Mouse (Mus musculus): ENCODE data around the gene BC005537.

Gene BC005537

GRCm38 (mm10) chr13:24841702-24842101, 40.2 kb downstream of the BC005537 start:
- DNase-seq (ENCODE audit: low read depth in 2 of 2, low spot score in 2 of 2): no peak

- peak in 1 of 2 experiments; percentile 5 for DNase-seq (ENCODE audit: low read depth in 2 of 2, low spot score in 2 of 2)
These were observed 43.8 kb downstream of the BC005537 start, which contains the start of gene D130043K22Rik for GRCm38 (mm10) chr13:24844983-24845955. Gene D130043K22Rik (plus strand): TSS chr13:24845135.

- no peak for DNase-seq (ENCODE audit: low read depth in 2 of 2, low spot score in 2 of 2)
These were observed 47.9 kb downstream of the BC005537 start for GRCm38 (mm10) chr13:24849318-24849717.

GRCm38 (mm10) chr13:24851989-24852388, 50.5 kb downstream of the BC005537 start:
- DNase-seq (ENCODE audit: low read depth in 2 of 2, low spot score in 2 of 2): no peak

- no peak for DNase-seq (ENCODE audit: low read depth in 2 of 2, low spot score in 2 of 2)
These were observed 51.1 kb downstream of the BC005537 start for GRCm38 (mm10) chr13:24852570-24852969.

GRCm38 (mm10) chr13:24859115-24859514, 57.7 kb downstream of the BC005537 start:
- DNase-seq (ENCODE audit: low read depth in 2 of 2, low spot score in 2 of 2): no peak

- no peak for DNase-seq (ENCODE audit: low read depth in 2 of 2, low spot score in 2 of 2)
These were observed 59.6 kb downstream of the BC005537 start for GRCm38 (mm10) chr13:24861084-24861483.

GRCm38 (mm10) chr13:24862021-24862420, 60.6 kb downstream of the BC005537 start:
- DNase-seq (ENCODE audit: low read depth in 2 of 2, low spot score in 2 of 2): no peak

- peak; percentile 54 to 70 for DNase-seq (ENCODE audit: low read depth in 2 of 2, low spot score in 2 of 2)
These were observed 61.1 kb downstream of the BC005537 start for GRCm38 (mm10) chr13:24862520-24862919.

All from CD8-positive naive resting alpha-beta T cell, adult 2 months (primary cell).